Mouse (Mus musculus) macrophage (primary cell): ENCODE data around the gene Myocd. TPM values are rescaled to one million over a fixed set of nuclear protein-coding genes. Genes with fewer than 3 reads are reported as not detected.

ENCODE experiments used
- H3K27ac ChIP-seq: fragments of 350-480 bp; formaldehyde crosslinking; 2 replicates; pipeline ENCODE4 v1.9.0; 2021
- H3K36me3 ChIP-seq: fragments of 350-480 bp; formaldehyde crosslinking; 2 replicates; pipeline ENCODE4 v1.9.0; 2021; ENCODE audit errors: inconsistent target
- H3K4me3 ChIP-seq: fragments of 350-480 bp; formaldehyde crosslinking; 2 replicates; pipeline ENCODE4 v1.9.0; 2021; ENCODE audit errors: inconsistent target
- H3K79me2 ChIP-seq: fragments of 350-480 bp; formaldehyde crosslinking; 2 replicates; pipeline ENCODE4 v1.9.0; 2021; ENCODE audit errors: inconsistent target
- WGBS: methylation state at CpG from one replicate; pipeline ENCODE4 v1.1.7; 2026; ENCODE audit warnings: inconsistent platforms; ENCODE audit not compliant: missing documents; 5-methylcytosine and 5-hydroxymethylcytosine counted together
- polyA plus RNA-seq: library from polyadenylated mRNA; stranded (reverse); fragments of 250-400 nt; gene quantifications from 3 replicates; pipeline ENCODE4 v1.2.4, GENCODE M21; 2018; ENCODE audit warnings: inconsistent platforms

The Myocd gene
- polyA plus RNA-seq, 1 experiment from 2014 or later = not detected

DNA sequence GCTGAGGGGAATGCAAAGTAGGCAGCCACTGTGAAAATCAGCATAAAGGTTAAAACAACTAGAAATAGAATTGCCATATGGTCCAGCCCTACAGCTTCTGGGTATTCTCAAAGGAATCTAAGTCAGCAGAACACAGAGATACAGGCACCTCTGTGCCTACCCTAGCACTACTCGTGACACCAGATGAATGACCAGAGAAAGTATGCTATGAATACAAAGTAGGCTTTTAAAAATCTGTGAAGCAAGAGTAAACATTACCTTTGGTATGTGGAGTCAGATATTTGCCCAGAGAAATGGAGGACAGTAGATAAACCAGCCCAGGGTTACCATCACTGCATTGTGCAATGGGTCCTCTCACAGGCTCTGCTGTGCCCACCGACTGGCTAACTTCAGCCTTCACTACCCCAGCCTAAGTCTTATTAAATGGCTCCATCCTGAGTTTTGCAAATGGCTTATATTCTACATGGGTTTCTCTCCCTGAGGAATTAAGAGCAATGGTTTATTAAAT lies 132.6 kb downstream of the Myocd start:
- H3K27ac ChIP-seq = no peak overlapping the region
- 85% methylated on average over 2 of the region's 2 CpGs for WGBS
- no peaks in the 10 kb centered on the region for H3K36me3 ChIP-seq
- H3K4me3 ChIP-seq = no peak overlapping the region
- no peaks in the 10 kb centered on the region for H3K79me2 ChIP-seq

DNA sequence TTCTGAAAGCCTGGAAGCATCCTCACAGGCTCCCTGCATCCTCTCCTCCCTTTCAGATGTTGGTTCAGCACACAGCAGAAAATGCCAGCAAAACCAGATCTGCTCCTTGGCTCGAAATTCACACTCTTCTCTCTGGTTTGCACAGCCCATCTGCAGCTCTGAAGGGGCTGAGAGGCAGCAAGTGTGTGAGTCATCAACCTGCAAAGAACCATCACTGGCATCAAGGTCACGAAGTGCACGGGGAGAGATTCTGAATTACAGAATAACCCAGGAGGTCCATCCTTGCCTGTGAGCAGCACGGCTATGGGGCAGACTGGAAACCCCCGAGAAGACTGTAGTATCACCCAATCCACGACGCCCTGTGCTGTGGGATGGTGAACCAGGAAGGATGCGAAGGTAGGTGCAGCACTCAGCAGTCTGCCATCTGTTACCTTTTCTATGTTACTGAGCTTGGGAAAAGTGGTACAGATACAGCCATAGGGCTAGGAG lies 134.5 kb downstream of the Myocd start:
- Histone ChIP-seq H3K79me2 (no peaks in the 10 kb centered on the region), H3K36me3 (no peaks in the 10 kb centered on the region), H3K27ac (no peak overlapping the region), H3K4me3 (no peak overlapping the region)
- 77% methylated on average over 8 of the region's 8 CpGs for WGBS

DNA sequence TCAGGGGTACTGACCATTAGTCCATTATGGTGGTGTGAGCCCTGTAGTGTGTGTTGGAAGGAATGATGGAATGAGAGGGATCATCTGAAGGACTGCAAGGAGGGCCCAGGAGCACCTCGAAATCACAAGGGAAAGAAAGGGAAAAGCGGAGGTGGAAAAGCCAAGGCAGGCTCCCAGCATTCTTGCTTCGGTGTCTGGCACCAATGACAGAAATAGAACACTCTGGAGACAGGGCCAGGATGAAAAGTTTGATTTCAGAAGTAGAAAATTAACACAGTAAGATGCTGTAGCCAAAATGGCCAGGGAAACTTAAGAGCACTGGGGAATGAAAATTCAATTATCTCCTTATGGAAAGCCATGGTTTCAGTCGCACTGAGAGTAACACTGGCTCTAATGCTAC lies 136.1 kb downstream of the Myocd start:
- Histone ChIP-seq H3K27ac (no peak overlapping the region), H3K36me3 (no peaks in the 10 kb centered on the region), H3K79me2 (no peaks in the 10 kb centered on the region), H3K4me3 (no peak overlapping the region)
- WGBS = 85% methylated on average over 4 of the region's 4 CpGs

DNA sequence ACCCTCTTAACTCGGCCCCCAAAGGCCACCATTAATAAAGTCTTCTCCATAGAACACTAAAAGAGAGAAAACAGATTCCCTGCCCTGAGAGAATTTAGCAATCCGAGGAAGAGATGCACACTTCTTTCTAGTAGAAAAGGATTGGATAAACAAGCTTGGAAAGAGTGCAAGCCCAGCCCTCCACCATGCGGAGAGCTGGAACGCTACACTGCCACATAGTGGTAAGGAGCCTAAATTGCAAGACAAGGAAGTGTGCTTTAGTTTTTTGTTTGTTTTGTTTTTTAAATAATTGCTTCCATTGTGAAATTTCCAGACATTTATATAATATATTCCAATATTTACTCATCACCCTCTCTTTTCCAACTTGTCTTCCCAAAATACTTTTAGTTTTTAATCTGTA lies 140.7 kb downstream of the Myocd start:
- Histone ChIP-seq H3K27ac (no peak overlapping the region), H3K79me2 (no peaks in the 10 kb centered on the region), H3K4me3 (no peak overlapping the region), H3K36me3 (no peaks in the 10 kb centered on the region)
- WGBS = 82% methylated on average over 4 of the region's 4 CpGs

DNA sequence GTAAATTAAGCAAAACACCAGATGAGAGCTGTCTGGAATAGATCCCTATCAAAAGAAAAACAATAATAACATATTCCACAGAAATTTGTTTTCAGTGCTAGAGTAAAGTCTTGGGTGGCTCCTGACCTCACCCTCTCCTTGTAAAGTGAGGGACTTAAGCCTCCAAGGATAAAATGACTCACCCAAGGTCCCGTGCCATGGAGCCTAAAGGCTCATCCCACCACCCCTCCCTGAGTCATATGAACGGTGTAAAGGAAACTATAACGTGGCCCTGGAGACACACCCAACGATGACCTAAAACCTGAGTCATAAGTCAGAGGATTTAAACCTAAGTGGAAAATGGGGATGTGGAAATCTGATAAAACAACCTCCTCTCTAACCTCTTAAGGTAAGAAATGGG lies 141.1 kb downstream of the Myocd start:
- no peak overlapping the region for H3K4me3 ChIP-seq
- no peaks in the 10 kb centered on the region for H3K79me2 ChIP-seq
- 62% methylated on average over 4 of the region's 4 CpGs for WGBS
- no peaks in the 10 kb centered on the region for H3K36me3 ChIP-seq
- H3K27ac ChIP-seq = no peak overlapping the region

DNA sequence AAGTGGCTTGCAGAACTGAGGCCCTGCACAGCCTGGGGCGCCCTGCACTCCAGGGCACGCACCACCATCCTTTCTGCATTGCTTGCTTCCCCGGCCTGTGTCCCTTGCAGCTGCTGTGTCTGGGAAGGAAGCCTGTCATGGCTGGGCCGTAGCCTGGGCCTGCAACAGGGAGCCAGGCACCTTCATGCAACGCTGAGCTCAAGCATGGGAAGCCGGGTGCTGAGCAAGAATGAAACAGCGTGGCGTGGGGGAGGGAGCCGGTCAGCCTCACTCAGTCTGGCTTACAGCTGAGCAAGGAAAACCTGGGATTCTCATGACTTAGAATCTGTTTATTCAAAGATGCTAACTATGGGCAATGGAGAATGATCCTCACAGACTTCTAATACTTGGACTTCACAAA lies 143.2 kb downstream of the Myocd start:
- H3K27ac ChIP-seq = no peak overlapping the region
- 93% methylated on average over 9 of the region's 9 CpGs for WGBS
- no peaks in the 10 kb centered on the region for H3K79me2 ChIP-seq
- H3K4me3 ChIP-seq = no peak overlapping the region
- H3K36me3 ChIP-seq = no peaks in the 10 kb centered on the region

Other genes with a start within 250 kb of the Myocd start
- gene 1700086D15Rik, start 110.1 kb downstream of the Myocd start, polyA plus RNA-seq = not detected in 3 replicates
- not detected in 3 replicates for gene Arhgap44, start 107.0 kb downstream of the Myocd start, polyA plus RNA-seq